Mouse (Mus musculus) hindbrain, embryonic 16.5 days (tissue): ENCODE measurements around the gene Pbx2. TPM values are rescaled to one million over a fixed set of nuclear protein-coding genes. Genes with fewer than 3 reads are reported as not detected.
A peak's percentile ranks its signal among the peaks of the same experiment; 100 is the strongest.

Source experiments
- ATAC-seq: fragments of 200-750 bp; cut with Nextera tagmentation; 2 replicates; pipeline ENCODE4 v1.8.0; 2017; ENCODE audit warnings: moderate TSS enrichment, moderate library complexity
- H3K27ac ChIP-seq: fragments of 300-500 bp; sonication (generic); 2 replicates; pipeline ENCODE4 v1.5.1; 2014; ENCODE audit warnings: low read depth, mild to moderate bottlenecking, control low read depth, low read length, moderate library complexity
- H3K27me3 ChIP-seq: fragments of 300-500 bp; sonication (generic); replicated peaks from 2 replicates; pipeline ENCODE4 v1.6.1; 2014; ENCODE audit warnings: low read length; ENCODE audit not compliant: control insufficient read depth, insufficient read depth
- H3K36me3 ChIP-seq: fragments of 300-500 bp; sonication (generic); 2 replicates; pipeline ENCODE4 v1.6.1; 2014; ENCODE audit warnings: mild to moderate bottlenecking, low read length, moderate library complexity, mixed read lengths; ENCODE audit not compliant: control insufficient read depth, insufficient read depth
- H3K4me1 ChIP-seq: fragments of 300-500 bp; sonication (generic); 2 replicates; pipeline ENCODE4 v1.6.1; 2014; ENCODE audit warnings: low read depth, low read length; ENCODE audit not compliant: control insufficient read depth, insufficient read depth
- H3K4me2 ChIP-seq: fragments of 300-500 bp; sonication (generic); 2 replicates; pipeline ENCODE4 v1.6.1; 2014; ENCODE audit warnings: mild to moderate bottlenecking, low read length, control low read depth, moderate library complexity
- H3K4me3 ChIP-seq: fragments of 300-500 bp; sonication (generic); 2 replicates; pipeline ENCODE4 v1.5.1; 2014; ENCODE audit warnings: mild to moderate bottlenecking, low read length, control low read depth, moderate library complexity
- H3K9ac ChIP-seq: fragments of 300-500 bp; sonication (generic); 2 replicates; pipeline ENCODE4 v1.6.1; 2014; ENCODE audit warnings: low read depth, mild to moderate bottlenecking, control low read depth, low read length, moderate library complexity
- H3K9me3 ChIP-seq: fragments of 300-500 bp; sonication (generic); 2 replicates; pipeline ENCODE4 v1.6.1; 2014; ENCODE audit warnings: mild to moderate bottlenecking, low read length, moderate library complexity; ENCODE audit not compliant: control insufficient read depth
- WGBS: fragments of 180-500 bp; shearing (Covaris S2); extraction: QIAGEN DNeasy Blood & Tissue Kit; methylation state at CpG from one replicate; pipeline ENCODE4 v1.1.7; 2014; 5-methylcytosine and 5-hydroxymethylcytosine counted together
- polyA plus RNA-seq: library from polyadenylated mRNA; unstranded; fragments of >200 nt; fragmentation: Nextera tagmentation; extraction: Ambion mirVana; gene quantifications from 2 replicates; pipeline ENCODE4 v1.2.1, GENCODE M21; 2015

Pbx2 gene
- polyA plus RNA-seq, 1 experiment from 2014 or later = 7.3 TPM

- H3K9me3 ChIP-seq = no peaks in the 10 kb centered on the region
- peak; percentile 13 for ATAC-seq
- WGBS = 15% methylated on average over 32 of the region's 32 CpGs
- peak overlapping the region; percentile 70 for H3K4me3 ChIP-seq
- H3K27me3 ChIP-seq = no peaks in the 10 kb centered on the region
- H3K4me1 ChIP-seq = peaks cover 22% of the 10 kb centered on the region
- H3K4me2 ChIP-seq = peak overlapping the region; percentile 69
- H3K9ac ChIP-seq = peak overlapping the region; percentile 81
- H3K27ac ChIP-seq = peak overlapping the region; percentile 99
- no peaks in the 10 kb centered on the region for H3K36me3 ChIP-seq
Observed at GRCm38 (mm10) chr17:34585877-34586771, 4.9 kb upstream of the Pbx2 start.

GRCm38 (mm10) chr17:34586796-34587422 lies 4.2 kb upstream of the Pbx2 start:
- Histone ChIP-seq H3K27ac (peak overlapping the region; percentile 99), H3K4me3 (peak overlapping the region; percentile 70), H3K9me3 (no peaks in the 10 kb centered on the region), H3K4me1 (peaks cover 27% of the 10 kb centered on the region), H3K36me3 (no peaks in the 10 kb centered on the region), H3K9ac (peak overlapping the region; percentile 81), H3K27me3 (no peaks in the 10 kb centered on the region), H3K4me2 (peak overlapping the region; percentile 69)
- ATAC-seq = peak; percentile 84
- 0% methylated on average over 36 of the region's 38 CpGs for WGBS

GRCm38 (mm10) chr17:34587423-34587811 lies 3.6 kb upstream of the Pbx2 start:
- H3K9me3 ChIP-seq = no peaks in the 10 kb centered on the region
- peaks cover 27% of the 10 kb centered on the region for H3K4me1 ChIP-seq
- peak overlapping the region; percentile 99 for H3K27ac ChIP-seq
- H3K36me3 ChIP-seq = no peaks in the 10 kb centered on the region
- peak overlapping the region; percentile 70 for H3K4me3 ChIP-seq
- no peaks in the 10 kb centered on the region for H3K27me3 ChIP-seq
- H3K9ac ChIP-seq = peak overlapping the region; percentile 81
- under 1% methylated on average over 41 of the region's 50 CpGs for WGBS
- ATAC-seq = peak; percentile 85
- H3K4me2 ChIP-seq = peak overlapping the region; percentile 69

GRCm38 (mm10) chr17:34587814-34588213 lies 3.3 kb upstream of the Pbx2 start:
- H3K4me1 ChIP-seq = peaks cover 27% of the 10 kb centered on the region
- peak overlapping the region; percentile 69 for H3K4me2 ChIP-seq
- H3K36me3 ChIP-seq = no peaks in the 10 kb centered on the region
- no peaks in the 10 kb centered on the region for H3K9me3 ChIP-seq
- ATAC-seq = no peak
- no peaks in the 10 kb centered on the region for H3K27me3 ChIP-seq
- WGBS = 3% methylated on average over 19 of the region's 19 CpGs
- H3K9ac ChIP-seq = peak overlapping the region; percentile 81
- H3K4me3 ChIP-seq = peak overlapping the region; percentile 70
- H3K27ac ChIP-seq = peak overlapping the region; percentile 99

- Histone ChIP-seq H3K27ac (no peak overlapping the region), H3K4me2 (no peak overlapping the region), H3K9ac (no peak overlapping the region), H3K36me3 (no peaks in the 10 kb centered on the region), H3K4me1 (peaks cover 31% of the 10 kb centered on the region), H3K9me3 (no peaks in the 10 kb centered on the region), H3K27me3 (no peaks in the 10 kb centered on the region), H3K4me3 (no peak overlapping the region)
- no peak for ATAC-seq
- WGBS = 59% methylated on average over 3 of the region's 3 CpGs
Observed at GRCm38 (mm10) chr17:34588767-34589166, 2.3 kb upstream of the Pbx2 start.

- Histone ChIP-seq H3K4me1 (peaks cover 35% of the 10 kb centered on the region), H3K4me3 (no peak overlapping the region), H3K36me3 (no peaks in the 10 kb centered on the region), H3K4me2 (no peak overlapping the region), H3K9me3 (no peaks in the 10 kb centered on the region), H3K27me3 (no peaks in the 10 kb centered on the region), H3K27ac (no peak overlapping the region), H3K9ac (no peak overlapping the region)
- no peak for ATAC-seq
- 44% methylated on average over 7 of the region's 7 CpGs for WGBS
Observed at GRCm38 (mm10) chr17:34589206-34589605, 1.9 kb upstream of the Pbx2 start.

- Histone ChIP-seq H3K4me3 (no peak within 1 kb of the TSS), H3K9ac (0 out of 2 replicates have a peak within 1 kb of the TSS, but pooled peaks have one; percentile 32), H3K4me2 (peak within 1 kb of the TSS; percentile 69; the same call in 1 of the 2 replicates), H3K9me3 (no peaks in the 10 kb centered on the region), H3K27me3 (no peaks in the 10 kb centered on the region), H3K4me1 (peaks cover 40% of the 10 kb centered on the region), H3K27ac (peak within 1 kb of the TSS; percentile 14; the same call in 1 of the 2 replicates), H3K36me3 (no peaks in the 10 kb centered on the region)
- no peak for ATAC-seq
- WGBS = 35% methylated on average over 6 of the region's 7 CpGs
Observed at GRCm38 (mm10) chr17:34589681-34590101, 1.4 kb upstream of the Pbx2 start, which contains the start of gene Gpsm3. Gene Gpsm3 (plus strand): TSS chr17:34589806.

GRCm38 (mm10) chr17:34590154-34590987 lies 695 bp upstream of the Pbx2 start:
- Histone ChIP-seq H3K27me3 (no peaks in the 10 kb centered on the region), H3K9me3 (no peaks in the 10 kb centered on the region), H3K27ac (peak overlapping the region; percentile 99; the same call in 1 of the 2 replicates), H3K9ac (0 out of 2 replicates have a peak overlapping the region, but pooled peaks have one; percentile 32), H3K36me3 (no peaks in the 10 kb centered on the region; the same call in 1 of the 2 replicates), H3K4me1 (peaks cover 40% of the 10 kb centered on the region), H3K4me3 (no peak overlapping the region), H3K4me2 (peak overlapping the region; percentile 69)
- ATAC-seq = no peak
- WGBS = 70% methylated on average over 15 of the region's 15 CpGs
